Mouse (Mus musculus) hindbrain, embryonic 11.5 days (tissue): ENCODE data around the gene Tmeff2. TPM values are rescaled to one million over a fixed set of nuclear protein-coding genes. Genes with fewer than 3 reads are reported as not detected.
"Not testable (repeated sequence)": the region's sequence is repeated elsewhere in the genome, so short reads cannot be mapped to it uniquely, and the experiment has no call there.

Experiments used
- ATAC-seq: fragments of 200-750 bp; cut with Nextera tagmentation; 2 replicates; pipeline ENCODE4 v1.8.0; 2017; ENCODE audit warnings: mild to moderate bottlenecking, moderate TSS enrichment, moderate library complexity; ENCODE audit not compliant: low FRiP score
- DNase-seq: peaks from one replicate; pipeline ENCODE4 v3.0.0-alpha.2; 2015; ENCODE audit warnings: low spot score
- H3K27ac ChIP-seq: fragments of 300-500 bp; sonication (generic); 2 replicates; pipeline ENCODE4 v1.5.1; 2014; ENCODE audit warnings: mild to moderate bottlenecking, low read depth, low read length
- H3K27me3 ChIP-seq: fragments of 300-500 bp; sonication (generic); 2 replicates; pipeline ENCODE4 v1.6.1; 2014; ENCODE audit warnings: mild to moderate bottlenecking, low read length, moderate library complexity, mixed read lengths; ENCODE audit not compliant: control insufficient read depth, insufficient read depth
- H3K36me3 ChIP-seq: fragments of 300-500 bp; sonication (generic); 2 replicates; pipeline ENCODE4 v1.6.1; 2014; ENCODE audit warnings: mild to moderate bottlenecking, low read length, moderate library complexity, mixed read lengths; ENCODE audit not compliant: control insufficient read depth, insufficient read depth
- H3K4me1 ChIP-seq: fragments of 300-500 bp; sonication (generic); replicated peaks from 2 replicates; pipeline ENCODE4 v1.6.1; 2014; ENCODE audit warnings: low read length, mixed read lengths; ENCODE audit not compliant: control insufficient read depth, insufficient read depth
- H3K4me2 ChIP-seq: fragments of 300-500 bp; sonication (generic); replicated peaks from 2 replicates; pipeline ENCODE4 v1.6.1; 2014; ENCODE audit warnings: mild to moderate bottlenecking, low read depth, low read length
- H3K4me3 ChIP-seq: fragments of 300-500 bp; sonication (generic); 2 replicates; pipeline ENCODE4 v1.5.1; 2014; ENCODE audit warnings: low read depth, low read length
- H3K9ac ChIP-seq: fragments of 300-500 bp; sonication (generic); 2 replicates; pipeline ENCODE4 v1.6.1; 2014; ENCODE audit warnings: low read depth, low read length
- H3K9me3 ChIP-seq: fragments of 300-500 bp; sonication (generic); 2 replicates; pipeline ENCODE4 v1.6.1; 2016; ENCODE audit warnings: low read length; ENCODE audit not compliant: control insufficient read depth
- WGBS: fragments of 180-500 bp; shearing (Covaris S2); extraction: QIAGEN DNeasy Blood & Tissue Kit; methylation state at CpG from one replicate; pipeline ENCODE4 v1.1.7; 2014; 5-methylcytosine and 5-hydroxymethylcytosine counted together
- polyA plus RNA-seq: library from polyadenylated mRNA; unstranded; fragments of >200 nt; fragmentation: Nextera tagmentation; extraction: Ambion mirVana; gene quantifications from 2 replicates; pipeline ENCODE4 v1.2.1, GENCODE M21; 2014

Tmeff2 gene
- 16.8 and 19.7 TPM in 2 replicates for polyA plus RNA-seq

DNA sequence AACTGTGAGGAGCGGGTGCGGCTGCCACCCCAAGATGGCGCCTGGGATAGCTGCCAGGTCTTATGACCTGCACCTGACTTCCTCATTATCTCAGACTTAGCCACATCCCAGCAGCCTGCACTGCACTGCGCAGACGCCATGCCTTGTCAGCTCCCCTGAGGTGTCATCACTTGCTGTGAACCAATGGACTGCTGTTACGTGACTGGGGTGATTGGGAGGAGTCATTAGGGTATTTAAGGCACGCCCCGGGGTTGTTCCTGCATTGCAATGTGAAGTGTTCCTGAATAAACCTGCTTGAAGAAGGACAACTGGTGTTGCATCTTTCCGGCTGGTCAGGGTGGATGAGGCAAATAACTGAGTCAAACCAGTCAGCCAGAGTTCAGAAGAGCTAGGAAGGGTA lies at the start of gene Tmeff2:
Gene Tmeff2, plus strand, starts transcription at position 262 of the 400 bp plus-strand sequence.
- not testable (repeated sequence) for H3K4me1 ChIP-seq, H3K9me3 ChIP-seq, H3K4me3 ChIP-seq, H3K27me3 ChIP-seq, ATAC-seq, H3K27ac ChIP-seq, H3K9ac ChIP-seq, H3K36me3 ChIP-seq, DNase-seq, H3K4me2 ChIP-seq
- WGBS, result 89% methylated on average over 9 of the region's 9 CpGs

DNA sequence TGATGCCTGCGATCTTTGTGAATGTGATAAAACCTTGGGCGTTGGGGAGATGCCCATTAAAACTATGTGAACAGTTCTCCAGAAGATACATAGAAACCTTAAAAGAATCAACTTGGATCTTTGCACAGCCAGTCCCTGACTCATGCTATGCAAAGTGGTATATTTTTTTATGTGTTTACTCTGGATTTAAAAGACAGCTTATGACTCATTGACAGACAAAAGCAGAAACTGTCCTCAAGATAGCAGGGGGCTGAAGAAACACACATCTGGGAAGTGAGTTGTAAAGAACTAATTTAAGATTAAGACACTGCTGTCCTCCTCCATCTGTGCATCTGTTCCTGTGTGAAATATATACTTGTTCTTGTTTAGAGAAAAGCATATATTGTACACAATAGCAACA lies 38.9 kb upstream of the Tmeff2 start:
- H3K9me3 ChIP-seq, result no peaks in the 10 kb centered on the region
- no peaks in the 10 kb centered on the region for H3K27me3 ChIP-seq
- no peaks in the 10 kb centered on the region for H3K4me1 ChIP-seq
- no peak overlapping the region for H3K4me3 ChIP-seq
- ATAC-seq, result no peak
- no peak for DNase-seq
- H3K4me2 ChIP-seq, result no peak overlapping the region
- WGBS, result 86% methylated on average over 2 of the region's 2 CpGs
- no peak overlapping the region for H3K9ac ChIP-seq
- no peaks in the 10 kb centered on the region for H3K36me3 ChIP-seq
- H3K27ac ChIP-seq, result no peak overlapping the region

DNA sequence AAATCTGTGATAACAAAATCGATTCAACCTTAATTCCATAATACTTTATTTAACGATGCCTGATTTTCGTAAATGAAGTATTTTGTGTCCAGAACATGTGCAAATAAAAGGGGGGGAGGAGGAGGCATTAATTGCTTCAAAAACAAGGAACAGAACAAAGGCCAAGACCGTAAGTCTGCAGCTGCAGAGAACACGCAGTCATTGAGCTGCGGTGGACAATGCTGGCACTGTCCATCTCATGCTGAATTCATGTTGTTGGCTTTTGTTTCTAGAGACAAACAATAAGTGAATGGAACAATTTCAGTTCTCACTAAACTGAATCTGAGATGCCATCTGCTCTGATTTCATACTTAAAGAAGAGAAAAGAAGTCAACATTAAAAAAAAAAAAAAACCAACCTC lies 2.8 kb upstream of the Tmeff2 start:
- Histone ChIP-seq H3K36me3 (no peaks in the 10 kb centered on the region), H3K4me1 (no peaks in the 10 kb centered on the region), H3K9me3 (no peaks in the 10 kb centered on the region), H3K27ac (no peak overlapping the region), H3K4me3 (no peak overlapping the region), H3K27me3 (no peaks in the 10 kb centered on the region), H3K4me2 (no peak overlapping the region), H3K9ac (no peak overlapping the region)
- DNase-seq (peak; percentile 35), ATAC-seq (peak; percentile 84)
- WGBS, result 54% methylated on average over 6 of the region's 6 CpGs

DNA sequence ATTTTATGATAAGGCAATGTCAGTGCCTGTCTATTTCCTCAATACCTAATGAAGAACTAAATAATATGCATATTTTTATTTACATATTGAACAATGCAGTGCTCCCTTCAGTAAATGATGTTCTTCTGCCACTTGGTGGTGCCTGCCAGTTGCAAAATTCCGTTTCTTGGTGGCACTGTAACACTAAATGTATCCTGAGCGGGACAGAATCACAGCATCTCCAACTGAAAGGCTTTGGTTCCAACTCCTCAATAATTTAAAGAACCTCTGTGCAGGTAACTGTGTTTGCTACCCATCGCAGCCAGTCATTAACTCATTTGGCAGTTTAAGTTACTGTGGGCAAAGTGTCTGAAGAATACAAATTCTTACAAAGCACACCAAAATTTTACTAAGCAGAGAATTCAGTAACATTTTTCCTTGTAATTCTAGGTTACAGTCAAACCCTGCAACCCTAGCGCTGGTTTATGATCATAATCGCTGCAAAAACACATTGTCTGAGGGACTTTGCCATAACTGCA lies 24.4 kb downstream of the Tmeff2 start:
- WGBS, result 45% methylated on average over 5 of the region's 5 CpGs
- ATAC-seq (no peak), DNase-seq (peak; percentile 23)
- Histone ChIP-seq H3K9ac (no peak overlapping the region), H3K4me1 (no peaks in the 10 kb centered on the region), H3K27ac (no peak overlapping the region), H3K9me3 (no peaks in the 10 kb centered on the region), H3K36me3 (no peaks in the 10 kb centered on the region), H3K4me3 (peak overlapping the region; percentile 14; the same call in 1 of the 2 replicates), H3K27me3 (peaks cover 7% of the 10 kb centered on the region), H3K4me2 (peak overlapping the region; percentile 95; the same call in 1 of the 2 replicates)

DNA sequence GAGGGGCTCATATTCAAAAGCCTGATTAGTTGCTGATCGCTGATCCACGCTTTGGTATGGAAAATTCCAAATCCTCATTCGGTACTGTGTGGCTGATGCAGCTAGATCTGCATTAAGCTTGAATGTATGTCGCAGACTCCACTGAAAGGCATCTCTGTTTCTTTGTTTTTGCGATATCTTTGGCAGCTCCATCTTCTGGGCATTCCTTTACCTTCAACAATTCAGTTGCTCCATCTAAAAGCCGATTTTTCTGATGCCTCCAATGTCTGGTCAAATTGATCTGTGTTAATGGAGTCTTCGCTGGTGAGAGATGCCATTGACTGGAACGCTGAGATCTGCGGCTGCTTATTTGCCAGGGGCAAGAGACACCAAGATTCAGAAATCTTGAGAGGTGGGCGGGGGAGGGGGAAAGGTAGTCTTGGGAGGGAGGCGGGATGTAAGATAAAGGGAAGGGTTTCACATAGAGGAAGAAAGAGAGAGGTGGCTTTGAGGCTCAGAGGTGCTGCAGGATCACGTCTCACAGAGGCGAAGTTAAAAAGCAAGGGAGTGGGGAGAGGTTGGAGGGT lies 25.0 kb downstream of the Tmeff2 start:
- H3K4me1 ChIP-seq, result no peaks in the 10 kb centered on the region
- H3K27me3 ChIP-seq, result peaks cover 7% of the 10 kb centered on the region
- H3K36me3 ChIP-seq, result no peaks in the 10 kb centered on the region
- peak overlapping the region; percentile 68 for H3K4me3 ChIP-seq
- H3K9ac ChIP-seq, result no peak overlapping the region
- 11% methylated on average over 13 of the region's 13 CpGs for WGBS
- H3K4me2 ChIP-seq, result peak overlapping the region; percentile 95
- no peak overlapping the region for H3K27ac ChIP-seq
- no peak for ATAC-seq
- DNase-seq, result peak; percentile 43
- no peaks in the 10 kb centered on the region for H3K9me3 ChIP-seq

DNA sequence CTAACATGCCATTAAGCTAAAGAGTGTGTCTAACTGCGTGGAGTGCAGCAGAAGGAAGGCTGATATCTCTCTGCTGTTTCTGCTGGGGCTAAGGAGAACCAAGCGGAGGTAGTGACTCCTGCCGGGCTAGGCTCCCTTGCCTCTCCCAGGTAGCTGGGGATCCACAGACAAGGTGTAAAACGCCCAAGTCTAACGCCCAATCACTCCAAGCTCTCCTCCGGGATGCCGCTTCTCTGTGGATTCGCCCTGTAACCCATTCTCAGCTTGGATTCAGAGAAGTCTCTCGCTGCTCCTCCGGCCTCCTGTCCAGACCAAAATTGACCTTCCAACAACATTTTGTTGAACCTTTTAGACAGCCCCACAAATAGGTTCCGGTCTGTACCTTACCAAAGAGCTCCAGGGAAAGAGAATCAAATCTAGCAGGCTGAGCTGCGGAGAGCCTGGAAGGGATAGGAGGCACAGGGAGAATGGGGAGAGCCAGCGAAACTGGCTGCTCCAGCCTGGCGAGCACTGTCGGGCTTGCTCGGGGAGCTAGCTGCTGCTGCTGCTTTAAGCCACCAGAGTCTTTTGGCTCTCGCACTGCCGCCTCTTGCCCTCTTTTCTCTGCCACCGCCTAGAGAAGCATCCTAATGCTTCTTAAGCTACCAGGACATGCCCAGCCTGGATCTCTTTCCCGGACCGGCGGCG lies 26.1 kb downstream of the Tmeff2 start:
- DNase-seq (peak; percentile 63), ATAC-seq (peak; percentile 71)
- WGBS, result 2% methylated on average over 23 of the region's 23 CpGs
- Histone ChIP-seq H3K9me3 (no peaks in the 10 kb centered on the region), H3K36me3 (no peaks in the 10 kb centered on the region), H3K4me3 (peak overlapping the region; percentile 68), H3K9ac (peak overlapping the region; percentile 73), H3K27me3 (peaks cover 7% of the 10 kb centered on the region), H3K4me1 (no peaks in the 10 kb centered on the region), H3K27ac (peak overlapping the region; percentile 79), H3K4me2 (peak overlapping the region; percentile 95)

DNA sequence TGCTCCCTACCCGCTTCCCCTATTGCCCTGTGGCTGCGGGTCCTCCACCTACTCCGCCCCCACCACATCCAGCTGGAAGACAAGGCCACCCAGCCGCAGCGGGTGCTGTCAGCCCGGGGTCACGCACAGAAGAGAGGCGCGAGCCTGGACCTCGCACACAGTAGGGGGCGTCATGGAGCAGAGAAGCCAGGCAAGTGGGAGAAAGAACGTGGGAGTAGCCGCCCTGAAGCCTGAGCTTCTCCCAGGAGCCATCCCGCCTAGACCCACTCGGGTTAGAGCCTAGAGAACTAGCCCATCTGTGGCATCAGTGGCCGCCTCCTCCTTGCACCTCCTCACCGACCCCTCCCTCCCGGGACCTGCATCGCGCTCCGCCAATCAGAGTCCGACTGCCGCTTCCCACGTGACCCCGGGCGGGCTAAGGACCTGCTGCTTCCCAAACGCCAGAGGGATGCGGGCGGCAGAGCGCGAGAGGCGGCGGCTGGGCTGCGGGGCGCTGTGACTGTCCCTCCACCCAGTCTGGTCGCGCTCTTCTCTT lies 26.7 kb downstream of the Tmeff2 start:
- peak overlapping the region; percentile 79 for H3K27ac ChIP-seq
- peak overlapping the region; percentile 95 for H3K4me2 ChIP-seq
- H3K9ac ChIP-seq, result peak overlapping the region; percentile 73
- H3K4me3 ChIP-seq, result peak overlapping the region; percentile 68
- DNase-seq (peak; percentile 93), ATAC-seq (peak; percentile 98)
- no peaks in the 10 kb centered on the region for H3K9me3 ChIP-seq
- H3K27me3 ChIP-seq, result peaks cover 7% of the 10 kb centered on the region
- no peaks in the 10 kb centered on the region for H3K4me1 ChIP-seq
- no peaks in the 10 kb centered on the region for H3K36me3 ChIP-seq
- WGBS, result under 1% methylated on average over 35 of the region's 37 CpGs

DNA sequence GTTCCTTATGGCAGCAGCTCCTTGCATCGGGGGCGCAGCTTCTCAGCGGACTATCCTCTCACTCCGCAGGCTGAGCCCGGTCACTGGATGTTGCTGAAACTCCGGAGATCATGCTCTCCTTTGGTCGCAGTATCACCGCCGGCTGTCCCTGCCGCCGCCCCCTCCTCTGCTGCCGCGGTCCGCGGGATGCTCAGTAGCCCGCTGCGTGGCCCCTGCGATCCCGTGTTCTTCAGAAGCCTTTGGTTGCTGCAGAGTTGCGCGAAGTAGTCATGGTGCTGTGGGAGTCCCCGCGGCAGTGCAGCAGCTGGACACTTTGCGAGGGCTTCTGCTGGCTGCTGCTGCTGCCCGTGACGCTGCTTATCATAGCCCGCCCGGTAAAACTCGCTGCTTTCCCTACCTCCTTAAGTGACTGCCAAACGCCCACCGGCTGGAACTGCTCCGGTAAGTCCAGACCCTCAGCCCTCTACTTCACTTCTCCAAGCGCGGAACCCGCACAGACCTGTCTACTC lies 27.3 kb downstream of the Tmeff2 start:
- WGBS, result under 1% methylated on average over 35 of the region's 35 CpGs
- peaks cover 7% of the 10 kb centered on the region for H3K27me3 ChIP-seq
- H3K4me2 ChIP-seq, result peak overlapping the region; percentile 95
- peak overlapping the region; percentile 54; the same call in 1 of the 2 replicates for H3K27ac ChIP-seq
- no peaks in the 10 kb centered on the region for H3K36me3 ChIP-seq
- DNase-seq (no peak), ATAC-seq (peak; percentile 75)
- H3K9ac ChIP-seq, result peak overlapping the region; percentile 60
- peak overlapping the region; percentile 68 for H3K4me3 ChIP-seq
- H3K4me1 ChIP-seq, result no peaks in the 10 kb centered on the region
- H3K9me3 ChIP-seq, result no peaks in the 10 kb centered on the region
